Mouse (Mus musculus): ENCODE measurements around the gene Rpusd1. TPM values are rescaled to one million over a fixed set of nuclear protein-coding genes. Genes with fewer than 3 reads are reported as not detected.

Gene Rpusd1
- 44.1 and 45.9 TPM in 2 replicates for polyA plus RNA-seq (2012; rRNA removed)

DNA sequence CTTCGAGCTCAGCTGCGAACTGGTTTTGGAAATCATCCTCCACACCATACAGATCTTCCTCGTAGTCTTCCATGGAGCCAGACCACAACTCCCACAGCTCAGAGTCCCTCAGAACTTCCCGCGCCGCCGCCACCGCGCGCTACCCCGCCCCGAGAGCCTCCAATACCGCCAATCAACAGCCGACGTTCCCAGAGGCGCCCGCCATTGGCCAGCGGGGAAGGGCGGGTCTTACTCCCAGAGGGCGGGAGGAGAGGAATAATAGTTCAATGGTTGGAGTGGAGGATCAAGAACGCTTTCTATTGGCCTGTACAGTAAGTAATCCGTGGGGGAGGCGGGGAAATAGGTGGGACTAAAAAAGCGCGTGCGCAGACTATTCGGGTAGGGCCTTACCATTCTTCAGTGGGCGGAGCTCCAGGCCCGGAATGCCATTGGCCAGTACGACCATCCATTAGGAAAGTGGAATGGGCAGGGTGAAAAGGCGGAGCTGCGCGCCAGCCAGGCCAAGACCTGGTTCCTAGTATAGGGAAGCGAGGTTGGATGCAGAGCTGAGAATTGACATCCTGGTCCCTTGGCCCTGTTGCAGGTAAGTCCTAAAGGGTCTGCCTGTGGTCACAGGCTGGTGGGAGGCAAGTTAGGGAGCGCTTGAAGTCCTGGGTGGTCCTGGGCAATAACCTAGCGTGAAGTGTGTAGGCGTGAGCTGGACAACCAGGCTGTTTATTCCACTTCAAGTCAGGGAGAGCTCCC lies at the start of gene Rpusd1, which contains the start of gene Chtf18:
Gene Rpusd1 (plus strand): TSS at position 406 of the 744 bp plus-strand sequence.
Gene Chtf18 (minus strand): TSS at position 155 of the 744 bp plus-strand sequence.

DNA sequence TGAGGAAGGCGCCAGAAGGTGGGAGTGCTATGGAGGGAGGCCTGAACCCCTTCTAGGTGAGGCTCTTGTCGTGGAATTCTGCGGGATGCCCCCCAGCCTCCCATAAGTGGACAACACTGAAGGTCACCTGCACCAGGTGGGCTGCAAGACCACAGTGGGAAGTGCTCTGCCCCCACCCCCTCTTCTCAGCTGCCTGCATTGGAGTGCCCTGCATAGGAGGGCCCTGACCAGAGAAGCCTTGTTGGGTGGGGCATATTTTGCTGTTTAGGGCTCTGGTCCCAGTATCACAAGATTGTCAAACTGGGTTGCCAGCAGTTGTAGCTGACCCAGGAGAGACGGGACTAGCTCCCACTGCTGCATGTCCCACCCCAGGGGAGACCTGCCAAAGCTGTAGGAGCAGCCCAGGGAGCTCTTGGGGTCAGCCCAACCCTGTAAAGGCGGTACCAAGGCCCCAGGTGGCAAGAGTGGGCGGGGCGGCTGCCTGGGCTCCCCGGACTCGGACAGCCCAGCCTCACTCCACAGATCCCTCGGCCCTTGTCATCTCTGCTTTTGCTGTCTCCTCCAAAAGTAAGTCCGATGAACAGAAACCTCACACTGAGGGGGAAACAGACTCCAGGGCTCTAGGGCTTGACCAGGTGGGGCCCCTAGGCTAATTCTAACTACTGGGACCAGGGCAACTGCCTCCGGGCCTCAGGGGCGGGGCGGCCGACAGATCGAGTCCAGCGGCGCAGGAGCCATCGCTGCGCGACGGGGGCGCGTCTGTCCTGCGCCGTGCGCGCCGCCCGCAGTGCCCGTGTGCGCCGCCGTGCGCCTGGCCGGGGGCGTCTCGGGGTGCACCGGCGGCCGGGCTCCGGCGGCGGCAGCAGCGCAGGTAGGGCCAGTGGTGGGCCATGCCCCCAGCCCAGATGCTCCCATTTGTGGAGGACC lies 10.5 kb upstream of the Rpusd1 start, which contains the start of gene Gng13:
Gene Gng13 (plus strand): TSS at position 461 of the 927 bp plus-strand sequence.

DNA sequence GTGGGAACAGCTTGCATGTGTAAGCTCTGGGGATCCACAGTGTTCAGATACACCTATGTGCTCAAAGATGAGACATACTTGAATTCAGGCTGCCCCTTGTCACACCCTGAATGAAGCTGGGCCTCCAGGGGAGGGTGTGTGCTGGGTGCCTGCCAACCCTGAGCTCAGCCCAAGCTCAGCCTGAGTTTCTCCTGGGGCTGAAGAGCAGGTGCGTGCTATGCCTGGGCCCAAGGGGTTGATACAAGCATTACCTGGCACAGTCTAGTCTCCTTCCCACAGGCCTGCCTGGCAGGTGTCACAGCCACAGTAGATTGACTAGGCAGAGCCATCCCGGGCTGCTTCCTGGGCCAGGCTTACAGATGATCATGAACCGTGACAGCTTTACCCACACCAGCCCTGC lies 8.3 kb downstream of the Rpusd1 start, which contains the start of gene Mslnl:
Gene Mslnl (plus strand): TSS at position 298 of the 400 bp plus-strand sequence.

DNA sequence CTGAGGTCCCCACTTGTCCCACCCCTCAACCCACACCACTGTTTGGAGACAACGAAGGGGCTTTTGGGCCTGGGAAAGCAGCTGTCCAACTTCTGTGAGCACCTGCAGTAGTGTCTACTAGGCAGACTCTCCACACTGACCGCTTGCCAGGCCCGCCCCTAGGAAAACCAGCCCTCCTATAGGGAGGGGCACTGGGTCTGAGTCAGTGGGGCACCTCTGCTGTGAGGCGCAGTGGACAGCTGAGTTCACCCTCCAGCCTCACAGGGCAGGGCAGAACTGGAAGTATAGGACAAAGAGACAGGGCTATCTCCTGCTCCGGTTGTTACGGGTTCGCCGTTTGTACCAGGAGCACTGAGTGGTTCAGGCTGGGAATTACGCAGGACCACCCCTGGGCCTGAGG lies 26.8 kb downstream of the Rpusd1 start, which contains the start of gene Msln:
Gene Msln (minus strand): TSS at position 138 of the 400 bp plus-strand sequence.

DNA sequence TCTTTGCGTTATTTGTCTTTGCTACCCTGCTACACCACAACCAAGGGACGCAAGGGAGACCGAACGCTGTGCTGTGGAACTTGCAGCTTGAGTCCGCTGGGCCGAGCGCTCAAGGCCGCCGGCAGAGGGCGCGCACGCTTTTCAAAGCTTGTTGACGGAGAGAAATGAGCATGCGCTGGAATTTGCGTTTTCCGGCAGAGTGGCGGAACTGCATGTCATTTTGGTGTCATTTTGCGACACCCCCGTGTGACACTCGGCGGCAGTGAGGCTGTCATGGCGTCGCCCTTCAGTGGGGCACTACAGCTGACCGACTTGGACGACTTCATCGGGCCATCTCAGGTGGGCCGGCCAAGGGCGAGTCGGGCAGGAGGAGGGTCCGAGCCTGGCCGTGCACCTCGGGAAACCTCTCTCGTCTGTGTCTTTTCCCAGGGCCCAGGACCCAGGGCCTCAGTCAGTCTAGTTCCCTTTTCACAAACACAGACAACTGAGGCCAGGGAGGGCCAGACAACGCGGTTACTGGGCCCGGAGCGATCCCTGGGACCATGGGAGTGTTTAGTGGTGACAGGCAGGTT lies 46.2 kb downstream of the Rpusd1 start, which contains the start of gene Narfl:
Gene Narfl (plus strand): TSS at position 228 of the 572 bp plus-strand sequence.

Other genes with a start within 250 kb of the Rpusd1 start
- 0.15 TPM in 2 replicates for gene Sstr5, start 230.4 kb upstream of the Rpusd1 start, polyA plus RNA-seq (2012; rRNA removed)
- gene Sox8, start 157.0 kb upstream of the Rpusd1 start, polyA plus RNA-seq (2012; rRNA removed) = 11.4 and 14.6 TPM in 2 replicates
- gene Lmf1, start 148.6 kb upstream of the Rpusd1 start, polyA plus RNA-seq (2012; rRNA removed) = 10.7 and 12.7 TPM in 2 replicates
- 1.1 and 2.1 TPM in 2 replicates for gene Gng13, start 10.5 kb upstream of the Rpusd1 start, polyA plus RNA-seq (2012; rRNA removed)
- 16.3 and 17.3 TPM in 2 replicates for gene Chtf18, start 251 bp upstream of the Rpusd1 start, polyA plus RNA-seq (2012; rRNA removed)
- gene Mslnl, start 8.4 kb downstream of the Rpusd1 start, polyA plus RNA-seq (2012; rRNA removed) = 0.11 and 0.15 TPM in 2 replicates
- 0.14 and 0.25 TPM in 2 replicates for gene Msln, start 26.7 kb downstream of the Rpusd1 start, polyA plus RNA-seq (2012; rRNA removed)
- 25.3 and 26.7 TPM in 2 replicates for gene Narfl, start 46.1 kb downstream of the Rpusd1 start, polyA plus RNA-seq (2012; rRNA removed)
- 214 and 220 TPM in 2 replicates for gene Haghl, start 58.0 kb downstream of the Rpusd1 start, polyA plus RNA-seq (2012; rRNA removed)
- gene Ccdc78, start 58.9 kb downstream of the Rpusd1 start, polyA plus RNA-seq (2012; rRNA removed) = 0.04 and 0.11 TPM in 2 replicates
- gene Fam173a, start 65.2 kb downstream of the Rpusd1 start, polyA plus RNA-seq (2012; rRNA removed) = 106 and 110 TPM in 2 replicates
- gene AC134908.4, start 68.0 kb downstream of the Rpusd1 start, polyA plus RNA-seq (2012; rRNA removed) = 0.18 TPM in 1 of 2 replicates, not detected in the other
- gene Metrn, start 69.5 kb downstream of the Rpusd1 start, polyA plus RNA-seq (2012; rRNA removed) = 101 TPM in 2 replicates
- gene Fbxl16, start 81.4 kb downstream of the Rpusd1 start, polyA plus RNA-seq (2012; rRNA removed) = 64.6 and 64.7 TPM in 2 replicates
- gene Wdr24, start 96.0 kb downstream of the Rpusd1 start, polyA plus RNA-seq (2012; rRNA removed) = 48.6 and 49.3 TPM in 2 replicates
- gene Jmjd8, start 101.2 kb downstream of the Rpusd1 start, polyA plus RNA-seq (2012; rRNA removed) = 82.0 and 84.1 TPM in 2 replicates
- 303 and 324 TPM in 2 replicates for gene Stub1, start 105.7 kb downstream of the Rpusd1 start, polyA plus RNA-seq (2012; rRNA removed)
- gene Rhbdl1, start 109.6 kb downstream of the Rpusd1 start, polyA plus RNA-seq (2012; rRNA removed) = 51.1 and 59.5 TPM in 2 replicates
- gene Gm20683, start 114.1 kb downstream of the Rpusd1 start, polyA plus RNA-seq (2012; rRNA removed) = 27.5 and 27.9 TPM in 2 replicates
- gene Rhot2, start 117.2 kb downstream of the Rpusd1 start, polyA plus RNA-seq (2012; rRNA removed) = 94.8 and 98.3 TPM in 2 replicates
- 57.9 and 59.3 TPM in 2 replicates for gene Wdr90, start 133.8 kb downstream of the Rpusd1 start, polyA plus RNA-seq (2012; rRNA removed)
- gene Mcrip2, start 141.1 kb downstream of the Rpusd1 start, polyA plus RNA-seq (2012; rRNA removed) = 10.1 and 10.9 TPM in 2 replicates
- gene Mettl26, start 147.4 kb downstream of the Rpusd1 start, polyA plus RNA-seq (2012; rRNA removed) = 71.8 and 76.2 TPM in 2 replicates
- gene Wfikkn1, start 153.2 kb downstream of the Rpusd1 start, polyA plus RNA-seq (2012; rRNA removed) = 0.86 and 1.0 TPM in 2 replicates
- 70.6 and 80.8 TPM in 2 replicates for gene Rab40c, start 192.1 kb downstream of the Rpusd1 start, polyA plus RNA-seq (2012; rRNA removed)
- gene Pigq, start 217.3 kb downstream of the Rpusd1 start, polyA plus RNA-seq (2012; rRNA removed) = 95.7 and 101 TPM in 2 replicates
- gene Nhlrc4, start 217.3 kb downstream of the Rpusd1 start, polyA plus RNA-seq (2012; rRNA removed) = 0.11 and 0.34 TPM in 2 replicates
- 0.41 and 0.68 TPM in 2 replicates for gene A930017K11Rik, start 224.9 kb downstream of the Rpusd1 start, polyA plus RNA-seq (2012; rRNA removed)